Mouse (Mus musculus): Measurements from ENCODE around the gene Rprd1b.

DNA sequence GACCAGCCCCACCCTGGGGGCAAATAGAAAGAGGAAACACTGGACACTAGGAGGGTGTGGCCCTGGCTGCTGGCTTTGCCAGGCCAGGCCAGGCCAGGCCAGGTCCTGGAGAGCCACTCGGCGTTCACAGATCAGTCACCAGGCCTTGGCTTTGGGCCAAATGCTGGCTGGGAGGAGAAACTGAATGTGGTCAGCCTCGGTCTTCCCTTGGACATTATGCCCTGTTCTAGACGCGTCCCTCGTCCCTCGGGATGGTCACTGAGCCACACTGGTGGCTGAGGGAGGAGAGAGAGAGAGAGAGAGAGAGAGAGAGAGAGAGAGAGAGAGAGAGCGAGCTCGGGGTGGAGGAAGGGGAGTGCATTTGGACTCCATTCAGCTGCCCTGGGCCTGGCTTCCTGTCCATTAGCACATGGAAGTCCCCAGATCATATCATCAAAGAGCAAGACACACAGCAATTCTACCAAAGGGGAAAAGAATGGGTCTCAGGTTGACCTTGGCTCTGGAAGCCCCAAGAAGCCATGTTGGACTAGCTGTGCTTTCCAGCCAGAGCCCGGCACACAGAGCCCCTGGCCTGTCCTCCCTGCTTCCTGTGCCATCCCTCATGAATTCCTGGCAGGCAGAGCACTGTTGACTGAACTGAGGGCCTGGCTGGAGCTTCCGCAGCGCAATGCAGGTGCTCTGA lies 93.5 kb downstream of the Rprd1b start:
- TF ChIP-seq CTCF (IDR thresholded peaks at IDR 0.05; ENCODE audit: insufficient read depth, low read length) = no peak
- no peak for TF ChIP-seq POLR2A (IDR thresholded peaks at IDR 0.05; ENCODE audit: borderline replicate concordance, extremely low read depth, low read depth, low read length)

Data from lung, adult 2 months (tissue).